Mouse (Mus musculus) retina, embryonic 14.5 days (tissue): ENCODE data around the gene Mrps25.

Source experiments
- DNase-seq: peaks from one replicate; pipeline ENCODE4 v3.0.0-alpha.2; 2015; ENCODE audit warnings: low spot score

The Mrps25 gene

DNA sequence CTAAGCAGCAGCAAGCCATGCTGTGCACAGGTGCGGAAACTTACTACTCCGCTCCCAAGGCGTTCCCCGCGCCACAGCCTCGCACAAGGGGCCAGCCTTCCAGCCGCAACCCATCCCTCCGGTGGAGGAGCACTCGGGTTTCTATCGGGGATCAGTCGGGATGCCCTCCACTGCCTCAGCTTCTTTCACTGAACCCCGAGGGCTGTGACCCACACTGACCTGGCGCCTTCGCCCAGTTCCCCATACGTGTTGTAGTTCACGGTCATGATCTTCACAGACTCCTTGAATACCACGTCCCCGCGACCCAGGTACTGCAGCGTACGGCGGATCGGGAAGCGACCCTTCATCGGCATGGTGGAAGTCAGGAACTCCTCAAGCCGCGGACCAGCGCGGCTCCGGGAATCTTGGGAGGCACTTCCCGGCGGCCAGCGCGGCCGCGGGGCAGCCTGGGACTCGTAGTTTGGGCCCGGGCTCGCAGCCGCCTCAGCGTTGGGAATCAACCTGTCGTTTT is at the start of gene Mrps25:
Gene Mrps25 (minus strand): TSS at position 413 of the 511 bp plus-strand sequence.
- DNase-seq: peak; percentile 83

- no peak for DNase-seq
Observed at GRCm38 (mm10) chr6:92231762-92232161, 47.9 kb upstream of the Mrps25 start.

DNA sequence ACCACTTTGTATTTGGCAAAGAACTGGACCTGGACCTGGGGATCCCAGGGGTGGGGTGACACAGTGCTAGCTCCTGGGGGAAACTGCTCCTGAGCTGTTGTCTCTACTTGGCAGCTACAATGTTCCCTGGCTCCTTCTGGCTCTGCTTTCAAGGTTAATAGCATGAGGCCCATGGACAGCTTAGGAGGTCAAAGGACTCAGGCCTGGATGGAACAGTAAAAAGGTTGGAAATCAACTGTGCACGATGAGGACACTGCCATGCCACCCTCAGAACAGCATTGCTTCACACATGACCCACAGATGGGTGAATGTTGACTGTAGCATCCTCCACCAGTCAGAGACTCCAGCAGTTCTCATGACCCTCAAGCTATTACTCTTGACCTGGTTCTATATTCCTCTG is 47.5 kb upstream of the Mrps25 start:
- DNase-seq: no peak

- no peak for DNase-seq
Observed at GRCm38 (mm10) chr6:92229586-92229985, 45.8 kb upstream of the Mrps25 start.

DNA sequence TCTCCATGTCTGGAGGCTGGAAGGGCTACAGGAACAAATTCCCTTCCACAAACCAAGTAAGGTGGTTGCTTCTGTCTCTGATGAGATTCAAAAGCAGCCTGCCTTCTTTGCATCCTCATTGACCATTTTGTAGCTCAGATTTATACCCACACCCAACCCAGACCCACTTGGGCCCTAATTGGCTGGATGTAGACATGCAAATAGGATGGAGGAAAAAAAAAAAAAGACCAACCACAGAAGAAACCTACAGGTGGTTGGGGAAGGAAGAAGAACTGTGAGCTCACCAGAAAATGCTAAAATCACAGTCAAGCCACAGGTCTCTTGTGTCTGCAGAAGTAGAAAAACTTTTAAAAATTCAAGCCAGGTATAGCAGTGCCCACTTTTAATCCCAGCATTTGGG is 45.3 kb upstream of the Mrps25 start:
- no peak for DNase-seq

- no peak for DNase-seq
Observed at GRCm38 (mm10) chr6:92224981-92225380, 41.1 kb upstream of the Mrps25 start.

GRCm38 (mm10) chr6:92222021-92222420 is 38.2 kb upstream of the Mrps25 start:
- no peak for DNase-seq

DNA sequence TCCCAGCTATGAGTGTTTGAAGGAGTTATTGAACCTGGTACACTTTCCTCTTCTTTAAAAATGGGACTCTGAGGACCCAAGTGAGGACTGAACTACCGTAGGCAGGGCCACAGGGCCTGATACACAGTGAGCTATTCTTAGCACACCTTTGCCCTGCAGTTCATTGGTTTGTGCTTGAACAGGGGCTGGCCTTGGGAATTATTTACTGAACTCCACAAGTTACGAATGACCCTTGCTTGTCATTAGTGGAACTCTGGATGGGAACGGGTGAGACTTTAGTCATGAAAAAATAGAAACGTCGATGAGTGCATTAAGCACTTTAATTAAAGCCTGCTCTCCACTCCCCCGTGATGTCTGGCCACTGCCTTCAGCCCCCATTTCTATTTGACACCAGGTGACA is 37.8 kb upstream of the Mrps25 start:
- DNase-seq: no peak

DNA sequence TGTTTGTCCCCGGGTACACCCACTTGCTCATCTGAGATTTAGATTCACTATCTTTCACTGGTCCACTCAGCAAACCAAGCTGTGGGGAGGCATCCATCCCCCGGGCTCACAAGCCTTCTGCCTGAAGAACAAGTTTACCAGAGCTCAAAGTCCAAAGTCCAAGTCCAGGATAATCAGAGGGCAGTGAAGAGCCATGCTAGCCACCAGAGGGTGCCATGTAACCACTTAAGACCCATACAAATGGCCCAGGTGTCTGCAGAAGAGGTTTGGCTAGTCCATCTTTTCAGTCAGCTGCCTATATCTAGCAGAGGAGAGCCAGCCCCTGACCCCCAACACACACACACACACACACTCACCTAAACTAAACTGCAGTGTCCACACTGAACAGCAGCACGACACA is 35.6 kb upstream of the Mrps25 start:
- DNase-seq: peak; percentile 65

GRCm38 (mm10) chr6:92214773-92215449 is 31.1 kb upstream of the Mrps25 start, which contains the start of gene Rbsn:
TSS of gene Rbsn (minus strand) at chr6:92214925.
- peak; percentile 96 for DNase-seq

DNA sequence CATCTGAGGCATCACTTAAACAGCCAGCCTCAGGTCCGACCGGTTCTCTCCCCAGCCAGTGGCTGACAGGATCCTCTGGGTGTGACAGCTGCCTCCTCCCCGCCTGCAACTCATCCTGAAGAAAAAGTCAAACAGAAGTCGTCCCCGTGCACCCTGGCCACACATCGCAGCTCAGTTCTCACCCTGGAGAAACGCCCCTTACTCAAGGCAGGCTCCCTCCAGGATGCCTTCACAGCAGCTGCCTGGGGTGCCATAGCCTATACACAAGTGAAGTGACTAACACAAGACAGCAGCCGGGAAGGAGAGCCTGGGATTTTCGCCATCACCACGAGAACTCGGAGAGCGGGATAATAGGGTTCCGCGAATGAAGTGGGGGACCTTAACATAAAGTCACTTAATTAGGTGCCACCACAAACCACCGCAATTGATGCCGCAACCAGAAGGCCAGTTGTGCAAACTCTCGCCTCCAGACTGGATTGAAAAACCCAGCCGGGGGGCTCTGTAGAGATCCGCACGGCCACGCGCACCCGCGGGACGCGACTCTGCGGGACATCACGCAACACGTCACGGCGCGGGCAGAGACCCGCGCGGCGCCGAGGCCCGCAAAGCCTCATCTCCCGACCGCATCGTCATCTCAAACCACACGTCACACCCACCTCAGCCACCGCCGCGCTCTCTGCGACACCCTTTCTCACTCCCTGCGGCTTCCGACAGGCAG is 30.4 kb upstream of the Mrps25 start:
- DNase-seq: peak; percentile 2

- DNase-seq: no peak
Observed at GRCm38 (mm10) chr6:92199414-92199813, 15.6 kb upstream of the Mrps25 start.

DNA sequence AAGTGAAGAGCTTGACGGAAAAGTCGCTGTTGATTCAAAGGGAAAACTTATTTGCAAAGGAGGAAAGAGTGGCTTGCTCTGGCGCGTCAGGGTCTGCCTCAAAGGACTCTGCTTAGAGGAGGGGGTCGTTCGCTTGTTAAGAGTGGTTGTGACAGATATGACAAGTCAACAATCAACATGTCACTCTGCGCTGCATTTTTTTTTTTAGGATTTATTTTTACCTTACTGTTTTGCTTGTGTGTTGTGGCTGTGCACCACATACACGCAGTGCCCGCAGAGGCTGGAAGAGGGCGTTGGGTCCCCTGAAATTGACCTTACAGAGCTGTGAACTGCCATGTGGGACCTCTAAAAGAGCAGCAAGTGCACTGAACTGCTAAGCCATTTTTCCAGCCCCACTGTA is 345 bp upstream of the Mrps25 start:
- no peak for DNase-seq

DNA sequence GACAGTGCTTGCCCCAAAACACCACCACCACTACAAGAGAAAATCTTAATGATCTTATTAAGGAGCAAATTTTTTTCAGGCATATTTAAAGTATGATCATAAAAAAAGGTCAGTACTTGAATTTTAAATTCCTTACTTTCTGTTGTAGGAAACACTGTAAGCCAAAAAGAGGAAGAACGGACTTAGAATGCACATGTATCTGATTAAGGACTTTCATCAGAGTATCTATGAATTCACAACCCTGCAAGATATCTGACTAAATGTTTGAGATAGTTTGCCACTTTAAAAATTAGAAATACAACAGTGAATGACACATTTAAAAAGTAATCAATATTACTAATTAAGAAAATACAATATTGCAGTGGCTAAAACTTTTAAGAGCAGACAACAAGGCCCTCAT is 7.4 kb downstream of the Mrps25 start:
- DNase-seq: no peak

DNA sequence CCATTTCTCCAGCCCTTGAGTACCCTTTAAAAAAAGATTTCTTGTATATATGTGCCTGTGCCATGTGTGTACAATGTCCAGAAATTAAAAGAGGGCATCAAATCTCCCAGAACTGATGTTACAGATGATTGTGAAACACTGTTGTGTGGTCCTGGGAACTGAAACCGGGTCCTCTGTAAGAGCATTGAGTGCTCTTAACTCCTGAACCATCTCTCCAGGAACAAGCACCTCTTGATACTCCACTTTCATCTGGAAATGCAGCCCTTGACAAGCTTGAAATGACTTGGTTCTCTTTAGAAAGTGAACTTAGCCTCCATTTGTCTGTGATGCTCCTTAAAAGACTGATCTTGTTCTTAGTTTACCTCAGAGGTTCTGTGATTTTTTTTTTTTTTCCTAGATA is 21.1 kb downstream of the Mrps25 start:
- DNase-seq: no peak

- DNase-seq: no peak
Observed at GRCm38 (mm10) chr6:92158801-92159200, 25.0 kb downstream of the Mrps25 start.

DNA sequence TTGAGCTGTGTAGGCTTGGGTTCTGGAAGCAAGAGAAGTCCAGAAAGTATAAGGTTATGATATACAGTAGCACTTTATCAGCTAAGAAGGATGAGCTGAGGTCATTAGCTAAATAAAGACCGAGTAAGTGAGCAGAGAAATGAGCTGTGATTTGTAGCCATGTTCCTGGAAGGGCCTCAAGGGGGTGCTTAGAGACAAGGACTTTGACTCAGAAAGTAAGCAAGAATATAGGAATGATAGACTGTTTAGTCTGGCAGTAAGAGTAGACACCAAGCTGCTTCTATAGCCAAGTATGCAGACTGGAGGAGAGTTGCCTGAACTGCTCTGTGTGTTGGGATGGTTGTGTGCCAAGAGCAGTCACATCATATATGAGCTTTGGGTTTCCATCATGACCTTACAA is 30.1 kb downstream of the Mrps25 start:
- no peak for DNase-seq

DNA sequence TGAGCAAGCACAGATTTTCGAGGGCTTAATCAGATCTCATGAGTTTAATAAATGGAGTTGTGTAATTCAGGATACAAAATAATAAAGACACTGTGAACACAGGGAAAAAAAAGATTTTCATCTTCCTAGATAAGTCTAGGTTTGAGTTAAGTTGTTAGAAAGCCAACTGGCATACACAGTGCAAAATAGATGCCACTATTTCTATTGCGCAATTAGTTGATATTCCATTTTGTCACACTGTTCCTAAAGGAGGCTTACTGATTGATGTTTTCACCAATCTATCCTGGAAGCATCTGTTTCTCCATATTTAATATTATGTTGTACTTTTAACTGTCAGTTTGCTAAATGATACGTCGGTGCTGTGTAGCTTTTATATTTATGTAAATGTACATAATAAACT is 38.0 kb downstream of the Mrps25 start:
- DNase-seq: no peak

- DNase-seq: no peak
Observed at GRCm38 (mm10) chr6:92136356-92136755, 47.5 kb downstream of the Mrps25 start.

GRCm38 (mm10) chr6:92133617-92134016 is 50.2 kb downstream of the Mrps25 start:
- DNase-seq: no peak

DNA sequence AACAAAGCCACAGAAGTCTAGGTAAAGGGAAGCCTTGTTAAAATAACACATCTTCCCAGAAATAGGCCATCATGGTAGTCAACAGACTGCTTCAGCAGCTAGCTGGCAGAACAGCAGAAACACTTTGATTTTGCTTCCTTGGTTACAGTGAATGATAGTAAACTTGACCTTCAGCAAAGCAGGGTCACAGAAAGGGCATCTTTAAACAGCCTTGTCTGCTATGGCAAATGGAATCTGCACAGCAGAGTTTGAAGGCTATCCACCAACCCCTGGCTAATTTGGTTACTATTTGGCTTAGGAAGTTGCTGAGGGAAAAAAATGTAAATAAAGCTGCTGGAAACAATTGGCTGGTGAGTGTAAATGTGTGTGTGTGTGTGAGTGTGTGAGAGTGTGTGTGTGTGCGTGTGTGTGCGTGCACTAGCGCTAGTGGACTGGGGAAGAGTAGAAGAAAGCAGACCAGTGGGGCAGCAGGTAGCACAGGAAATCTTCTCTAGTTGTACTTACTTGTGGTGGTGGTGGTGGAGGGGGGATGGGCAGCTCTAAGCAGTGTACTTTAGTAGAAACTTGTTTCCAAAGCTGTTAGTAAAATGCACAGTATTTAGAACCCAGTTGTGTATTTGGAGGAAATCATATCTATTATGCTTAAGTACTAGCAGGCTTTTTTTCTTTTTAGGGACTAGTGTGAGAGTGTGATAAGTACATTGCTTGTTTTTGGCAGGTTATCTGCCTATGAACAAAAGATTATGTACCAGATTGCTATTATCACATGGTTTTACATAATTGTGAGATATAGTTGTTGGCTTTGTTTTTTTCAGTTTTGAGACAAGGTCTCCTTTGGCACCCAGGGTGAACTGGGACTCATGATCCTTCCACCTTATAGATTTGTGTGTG is 51.6 kb downstream of the Mrps25 start:
- DNase-seq: no peak

GRCm38 (mm10) chr6:92131456-92131855 is 52.4 kb downstream of the Mrps25 start:
- no peak for DNase-seq
